Mouse (Mus musculus) heart, embryonic 13.5 days (tissue): ENCODE results near the gene Rasgrf2. TPM values are rescaled to one million over a fixed set of nuclear protein-coding genes. Genes with fewer than 3 reads are reported as not detected.

Experiments used
- ATAC-seq: fragments of 200-750 bp; cut with Nextera tagmentation; 2 replicates; pipeline ENCODE4 v1.8.0; 2017; ENCODE audit warnings: moderate TSS enrichment; ENCODE audit not compliant: insufficient number of reproducible peaks, low FRiP score, low TSS enrichment; ENCODE audit errors: extremely low read depth
- H3K27ac ChIP-seq: fragments of 300-500 bp; sonication (generic); replicated peaks from 2 replicates; pipeline ENCODE4 v1.5.1; 2015; ENCODE audit warnings: moderate library complexity, mild to moderate bottlenecking, inconsistent platforms
- H3K27me3 ChIP-seq: fragments of 300-500 bp; sonication (generic); replicated peaks from 2 replicates; pipeline ENCODE4 v1.6.1; 2015; ENCODE audit warnings: mild to moderate bottlenecking, inconsistent platforms
- H3K36me3 ChIP-seq: fragments of 300-500 bp; sonication (generic); 2 replicates; pipeline ENCODE4 v1.6.1; 2015; ENCODE audit warnings: mild to moderate bottlenecking, inconsistent platforms
- H3K4me1 ChIP-seq: fragments of 300-500 bp; sonication (generic); 2 replicates; pipeline ENCODE4 v1.6.1; 2015; ENCODE audit warnings: inconsistent platforms
- H3K4me2 ChIP-seq: fragments of 300-500 bp; sonication (generic); 2 replicates; pipeline ENCODE4 v1.6.1; 2015; ENCODE audit warnings: inconsistent platforms, mild to moderate bottlenecking, moderate library complexity
- H3K4me3 ChIP-seq: fragments of 300-500 bp; sonication (generic); 2 replicates; pipeline ENCODE4 v1.5.1; 2015; ENCODE audit warnings: moderate library complexity, mild to moderate bottlenecking, inconsistent platforms
- H3K9ac ChIP-seq: fragments of 300-500 bp; sonication (generic); 2 replicates; pipeline ENCODE4 v1.6.1; 2015; ENCODE audit warnings: inconsistent platforms, mild to moderate bottlenecking, moderate library complexity
- H3K9me3 ChIP-seq: fragments of 300-500 bp; sonication (generic); 2 replicates; pipeline ENCODE4 v1.6.1; 2016; ENCODE audit warnings: inconsistent platforms
- WGBS: fragments of 180-500 bp; shearing (Covaris S2); methylation state at CpG from one replicate; pipeline ENCODE4 v1.1.7; 2015; ENCODE audit warnings: mixed read lengths; 5-methylcytosine and 5-hydroxymethylcytosine counted together
- polyA plus RNA-seq: library from polyadenylated mRNA; unstranded; fragments of >200 nt; fragmentation: Nextera tagmentation; extraction: Ambion mirVana; gene quantifications from 2 replicates; pipeline ENCODE4 v1.2.1, GENCODE M21; 2015

Rasgrf2 gene
- polyA plus RNA-seq, 1 experiment from 2014 or later, result 0.27 TPM

DNA sequence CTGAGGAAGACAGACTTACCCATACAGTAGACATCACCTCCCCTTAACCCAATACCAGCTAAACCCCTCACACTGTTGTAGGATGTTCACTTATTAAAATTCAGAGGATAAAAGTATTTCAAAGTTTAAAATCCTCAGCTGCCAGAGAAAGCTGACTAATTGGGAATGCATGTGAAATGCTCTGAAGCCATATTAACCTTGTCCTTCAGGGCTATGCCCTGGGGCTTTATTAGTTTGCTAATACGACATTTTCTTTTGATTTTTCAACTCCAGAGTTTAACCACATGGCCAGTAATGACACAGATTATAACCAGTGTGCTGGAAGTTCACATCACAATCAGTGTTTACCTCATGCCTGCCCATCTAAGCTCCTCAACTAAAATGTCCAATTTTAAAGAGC, 192.6 kb downstream of the Rasgrf2 start:
- H3K36me3 ChIP-seq, result no peaks in the 10 kb centered on the region
- ATAC-seq, result no peak
- H3K4me2 ChIP-seq, result no peak overlapping the region
- H3K4me1 ChIP-seq, result no peaks in the 10 kb centered on the region
- H3K9me3 ChIP-seq, result no peaks in the 10 kb centered on the region
- no peak overlapping the region for H3K27ac ChIP-seq
- H3K27me3 ChIP-seq, result no peaks in the 10 kb centered on the region
- H3K4me3 ChIP-seq, result no peak overlapping the region
- WGBS, result 73% methylated on average over 1 of the region's 1 CpGs
- no peak overlapping the region for H3K9ac ChIP-seq

DNA sequence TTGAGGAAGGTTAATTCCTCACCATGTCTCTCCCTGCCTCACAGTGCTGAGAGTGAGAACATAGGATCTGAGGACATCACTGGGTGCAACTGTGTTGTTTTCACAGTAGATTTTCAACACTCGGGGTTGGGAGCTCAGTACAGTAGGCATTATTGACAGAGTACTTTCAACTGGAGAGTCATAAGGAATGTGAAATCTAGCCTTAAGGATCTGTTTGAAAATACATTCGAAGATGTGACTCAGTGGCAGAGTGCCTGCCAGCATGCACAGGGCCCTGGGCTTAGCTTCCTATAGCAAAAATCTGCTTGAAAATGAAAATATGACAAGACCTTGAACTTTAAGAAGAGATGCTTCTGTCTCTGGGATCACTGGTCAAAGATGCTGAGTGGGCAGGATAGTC, 194.2 kb downstream of the Rasgrf2 start:
- H3K36me3 ChIP-seq, result no peaks in the 10 kb centered on the region
- H3K4me2 ChIP-seq, result no peak overlapping the region
- WGBS, result 66% methylated on average over 2 of the region's 2 CpGs
- H3K9ac ChIP-seq, result no peak overlapping the region
- no peak overlapping the region for H3K4me3 ChIP-seq
- no peak for ATAC-seq
- H3K27ac ChIP-seq, result no peak overlapping the region
- no peaks in the 10 kb centered on the region for H3K4me1 ChIP-seq
- H3K27me3 ChIP-seq, result no peaks in the 10 kb centered on the region
- no peaks in the 10 kb centered on the region for H3K9me3 ChIP-seq

DNA sequence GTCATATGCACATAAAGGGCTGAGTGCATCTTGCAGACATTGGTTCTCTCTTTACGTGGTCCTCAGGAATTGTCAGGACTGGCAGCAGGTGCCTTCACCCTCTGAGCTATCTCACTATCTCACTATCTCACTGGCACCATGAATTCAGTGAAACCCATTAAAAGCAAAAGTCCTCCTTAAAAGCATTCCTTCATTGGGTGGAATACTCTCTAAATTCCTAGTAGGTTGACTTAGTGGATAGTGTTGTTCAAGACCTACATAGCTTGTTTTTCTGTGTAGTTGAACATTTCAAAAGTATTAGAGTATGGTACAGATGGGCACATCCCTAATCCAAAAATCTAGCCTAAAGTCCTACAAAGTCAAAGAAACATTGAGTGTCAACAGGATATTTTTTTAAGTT, 199.3 kb downstream of the Rasgrf2 start:
- no peak overlapping the region for H3K27ac ChIP-seq
- no peaks in the 10 kb centered on the region for H3K9me3 ChIP-seq
- H3K27me3 ChIP-seq, result no peaks in the 10 kb centered on the region
- H3K4me3 ChIP-seq, result no peak overlapping the region
- 0 out of 2 replicates have a peak, but pooled peaks cover 3% of the 10 kb centered on the region for H3K4me1 ChIP-seq
- ATAC-seq, result no peak
- no peaks in the 10 kb centered on the region for H3K36me3 ChIP-seq
- WGBS, result 79% methylated on average over 1 of the region's 1 CpGs
- H3K9ac ChIP-seq, result no peak overlapping the region
- H3K4me2 ChIP-seq, result no peak overlapping the region

DNA sequence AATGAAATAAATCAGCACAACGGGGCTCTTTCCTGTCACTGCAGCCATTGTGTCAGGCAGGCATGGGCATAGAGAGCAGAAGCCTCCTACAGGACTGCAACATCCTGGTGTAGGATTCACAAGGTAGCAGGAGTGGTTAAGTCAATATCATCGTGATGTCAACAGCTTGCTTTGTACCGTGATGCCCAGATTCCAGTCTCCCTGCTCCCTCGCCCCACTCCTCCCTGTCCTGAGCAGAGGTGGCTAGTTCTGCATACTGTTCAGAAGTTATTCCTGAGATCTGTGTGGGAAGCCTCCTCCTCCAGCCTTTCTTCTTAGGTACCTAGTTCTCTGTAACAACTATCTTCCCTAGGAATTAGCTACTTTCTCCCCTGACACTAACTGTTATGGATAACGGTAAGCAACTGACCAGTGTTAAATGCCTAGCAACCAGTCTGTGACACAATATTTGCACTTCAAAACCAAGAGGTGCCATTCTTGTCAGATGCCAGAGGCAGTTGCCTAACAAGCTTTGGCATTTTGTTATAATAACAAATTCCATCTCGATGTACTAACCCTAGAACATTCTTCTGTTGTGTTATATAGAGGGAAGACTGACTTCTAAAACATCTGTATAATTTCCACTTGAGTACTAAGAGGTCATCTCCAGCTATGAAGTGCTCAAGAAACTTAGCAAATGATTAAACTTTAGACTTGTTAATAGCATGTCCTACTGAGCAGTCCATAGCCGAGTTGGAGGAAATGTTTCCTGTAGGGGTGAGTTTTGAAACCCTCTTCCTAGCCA, 201.3 kb downstream of the Rasgrf2 start:
- no peak overlapping the region for H3K4me3 ChIP-seq
- H3K4me2 ChIP-seq, result no peak overlapping the region
- H3K9me3 ChIP-seq, result no peaks in the 10 kb centered on the region
- H3K9ac ChIP-seq, result no peak overlapping the region
- no peaks in the 10 kb centered on the region for H3K27me3 ChIP-seq
- H3K36me3 ChIP-seq, result no peaks in the 10 kb centered on the region
- 45% methylated on average over 7 of the region's 7 CpGs for WGBS
- H3K27ac ChIP-seq, result no peak overlapping the region
- 0 out of 2 replicates have a peak, but pooled peaks cover 3% of the 10 kb centered on the region for H3K4me1 ChIP-seq
- no peak for ATAC-seq

GRCm38 (mm10) chr13:91928605-91929389, 202.7 kb downstream of the Rasgrf2 start:
- ATAC-seq, result no peak
- Histone ChIP-seq H3K27ac (no peak overlapping the region), H3K4me1 (0 out of 2 replicates have a peak, but pooled peaks cover 3% of the 10 kb centered on the region), H3K27me3 (no peaks in the 10 kb centered on the region), H3K9me3 (no peaks in the 10 kb centered on the region), H3K4me2 (no peak overlapping the region), H3K9ac (no peak overlapping the region), H3K36me3 (no peaks in the 10 kb centered on the region), H3K4me3 (no peak overlapping the region)
- WGBS, result 71% methylated on average over 4 of the region's 4 CpGs

DNA sequence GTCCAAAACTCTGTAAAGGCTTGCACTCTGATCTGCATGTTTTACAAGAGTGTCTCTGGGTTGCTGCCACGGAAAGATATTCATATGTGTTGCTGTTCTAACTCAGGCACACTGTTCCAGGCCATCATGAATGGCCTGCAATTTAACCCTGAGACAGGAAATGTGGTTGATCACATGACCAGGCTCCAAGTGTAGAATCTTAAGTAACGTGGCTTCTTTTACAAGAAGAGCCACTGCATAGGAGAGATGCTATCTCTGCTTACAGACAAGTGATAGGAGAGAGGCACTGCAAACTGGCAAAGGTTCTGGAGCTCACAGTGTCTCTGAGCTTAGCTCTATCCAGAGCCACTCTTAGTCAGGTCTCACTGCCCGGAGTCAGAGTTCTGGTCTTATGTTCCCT, 210.4 kb downstream of the Rasgrf2 start:
- no peak overlapping the region for H3K4me2 ChIP-seq
- WGBS, result 62% methylated on average over 3 of the region's 3 CpGs
- no peak overlapping the region for H3K27ac ChIP-seq
- H3K36me3 ChIP-seq, result no peaks in the 10 kb centered on the region
- H3K9ac ChIP-seq, result no peak overlapping the region
- peaks cover 4% of the 10 kb centered on the region; the same call in 1 of the 2 replicates for H3K4me1 ChIP-seq
- H3K27me3 ChIP-seq, result no peaks in the 10 kb centered on the region
- H3K4me3 ChIP-seq, result no peak overlapping the region
- ATAC-seq, result no peak
- H3K9me3 ChIP-seq, result no peaks in the 10 kb centered on the region

DNA sequence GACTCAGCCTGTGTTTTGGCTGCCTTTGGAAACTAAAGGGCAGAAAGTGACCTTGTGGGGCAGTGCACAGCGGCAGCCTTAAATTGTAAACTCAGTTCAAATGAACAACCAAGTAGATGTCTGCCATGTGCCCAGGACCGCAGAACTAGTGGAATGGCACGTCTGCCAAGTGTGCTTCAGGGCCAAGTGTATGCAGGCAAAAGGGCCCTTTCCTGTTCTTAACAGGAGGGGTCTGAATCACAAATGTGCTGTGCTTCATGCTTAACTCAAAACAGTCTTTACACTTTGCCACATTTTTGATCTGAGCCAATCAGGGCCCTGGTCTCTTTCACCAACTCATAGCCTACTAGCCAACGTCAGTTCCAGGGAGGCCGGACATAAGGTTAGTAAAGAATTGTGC, 212.7 kb downstream of the Rasgrf2 start:
- Histone ChIP-seq H3K9me3 (no peaks in the 10 kb centered on the region), H3K27me3 (no peaks in the 10 kb centered on the region), H3K9ac (no peak overlapping the region), H3K4me2 (no peak overlapping the region), H3K4me3 (no peak overlapping the region), H3K27ac (no peak overlapping the region), H3K36me3 (no peaks in the 10 kb centered on the region), H3K4me1 (peaks cover 13% of the 10 kb centered on the region; the same call in 1 of the 2 replicates)
- ATAC-seq, result no peak
- 88% methylated on average over 5 of the region's 5 CpGs for WGBS

DNA sequence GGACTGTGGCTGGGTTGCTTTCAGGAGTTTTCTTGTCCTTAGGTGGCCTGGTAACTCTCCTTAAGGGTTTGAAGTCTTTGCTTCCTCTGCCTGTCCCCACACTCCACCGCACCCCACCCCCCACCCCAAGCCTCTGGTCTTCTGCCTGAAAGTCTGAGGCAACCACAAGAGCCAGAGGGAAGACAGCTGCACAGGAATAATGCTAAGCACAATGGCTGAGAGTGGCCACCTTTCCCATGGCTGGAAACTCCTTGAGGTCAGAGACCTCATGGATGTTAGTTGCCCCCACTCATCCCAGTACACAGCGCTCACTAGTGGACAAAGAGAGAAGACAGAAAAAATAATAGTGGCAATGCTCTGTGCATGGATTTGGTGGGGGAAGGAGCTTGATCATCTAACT, 213.6 kb downstream of the Rasgrf2 start:
- Histone ChIP-seq H3K9ac (no peak overlapping the region), H3K36me3 (no peaks in the 10 kb centered on the region), H3K4me1 (peaks cover 13% of the 10 kb centered on the region; the same call in 1 of the 2 replicates), H3K9me3 (no peaks in the 10 kb centered on the region), H3K27ac (no peak overlapping the region), H3K27me3 (no peaks in the 10 kb centered on the region), H3K4me2 (no peak overlapping the region), H3K4me3 (no peak overlapping the region)
- no peak for ATAC-seq
- WGBS, result 78% methylated on average over 2 of the region's 2 CpGs

DNA sequence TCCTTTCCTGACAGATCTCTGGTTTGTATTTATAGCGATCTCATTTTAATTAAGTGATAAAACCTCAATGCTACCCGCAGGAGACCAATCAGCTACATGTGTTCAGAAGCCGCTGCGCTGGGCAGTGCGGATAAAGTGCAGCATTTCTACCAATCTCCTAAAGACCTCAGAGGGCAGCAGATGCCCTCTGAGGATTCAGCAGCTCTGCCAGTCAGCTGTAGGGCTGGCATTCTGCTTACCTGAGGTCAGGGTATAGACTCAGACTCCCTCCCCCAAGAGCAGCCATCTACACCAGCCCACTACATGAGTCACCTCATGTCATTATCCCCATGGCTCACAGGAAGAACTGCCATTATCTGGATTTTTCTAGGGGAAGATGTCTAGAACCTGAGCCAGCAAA, 215.1 kb downstream of the Rasgrf2 start:
- Histone ChIP-seq H3K4me3 (no peak overlapping the region), H3K27ac (no peak overlapping the region), H3K9ac (no peak overlapping the region), H3K9me3 (no peaks in the 10 kb centered on the region), H3K4me1 (peaks cover 20% of the 10 kb centered on the region), H3K4me2 (no peak overlapping the region), H3K36me3 (no peaks in the 10 kb centered on the region), H3K27me3 (no peaks in the 10 kb centered on the region)
- no peak for ATAC-seq
- 82% methylated on average over 5 of the region's 5 CpGs for WGBS

DNA sequence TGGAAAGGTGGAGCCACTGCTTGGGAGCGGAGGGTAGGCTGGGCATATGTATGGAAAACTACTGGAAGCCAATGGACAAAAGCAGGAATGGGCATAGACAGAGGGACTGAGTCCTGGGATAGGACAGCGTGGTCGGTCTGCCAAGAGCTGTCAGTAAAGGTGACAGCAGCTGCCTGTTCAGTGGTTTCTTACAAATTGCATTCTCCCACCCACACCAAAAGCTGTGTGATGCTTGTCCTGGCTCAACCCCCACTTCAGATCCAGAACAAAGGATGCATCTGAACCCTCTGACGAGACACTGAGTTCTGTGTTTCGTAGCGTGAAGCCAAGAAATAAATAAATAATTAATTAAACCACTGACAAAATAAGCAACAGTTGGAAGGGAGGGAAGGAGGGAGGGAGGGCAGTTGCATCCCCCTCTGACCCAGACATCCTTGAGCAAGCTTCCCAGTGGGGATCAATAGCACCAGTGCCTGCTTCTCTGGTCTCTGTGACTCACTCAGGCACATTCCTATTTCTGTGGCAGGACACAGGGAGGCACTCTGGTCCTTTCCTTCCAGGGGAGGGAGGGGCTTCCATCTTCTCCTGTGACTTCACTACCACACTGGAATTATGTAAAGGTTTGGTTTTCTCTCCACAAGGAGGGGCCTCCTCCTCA, 215.7 kb downstream of the Rasgrf2 start:
- Histone ChIP-seq H3K36me3 (no peaks in the 10 kb centered on the region), H3K9me3 (no peaks in the 10 kb centered on the region), H3K27ac (no peak overlapping the region), H3K27me3 (no peaks in the 10 kb centered on the region), H3K4me1 (peaks cover 26% of the 10 kb centered on the region), H3K4me3 (no peak overlapping the region), H3K9ac (no peak overlapping the region), H3K4me2 (no peak overlapping the region)
- 68% methylated on average over 6 of the region's 6 CpGs for WGBS
- ATAC-seq, result no peak

DNA sequence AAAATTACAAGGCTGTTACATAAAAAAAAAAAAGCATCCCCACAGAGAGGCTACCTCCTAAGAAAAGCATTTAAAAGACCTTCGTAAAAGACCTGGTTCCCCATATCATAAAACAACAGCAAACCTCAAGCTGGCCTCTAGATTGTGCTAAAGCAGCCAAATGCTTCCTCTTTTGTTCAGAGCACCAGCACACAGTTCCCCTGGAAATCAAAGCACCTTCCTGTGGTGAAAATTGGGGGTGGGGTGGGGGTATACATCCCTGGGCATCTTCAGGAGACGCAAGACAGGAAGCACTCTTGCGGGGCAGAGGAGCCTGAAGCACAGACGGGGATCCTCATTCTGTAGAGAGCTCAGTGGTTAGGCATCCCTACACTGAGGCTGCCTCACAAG, 216.3 kb downstream of the Rasgrf2 start:
- WGBS, result 53% methylated on average over 4 of the region's 4 CpGs
- H3K4me1 ChIP-seq, result peaks cover 27% of the 10 kb centered on the region
- no peak overlapping the region for H3K4me2 ChIP-seq
- H3K27me3 ChIP-seq, result no peaks in the 10 kb centered on the region
- H3K4me3 ChIP-seq, result no peak overlapping the region
- ATAC-seq, result no peak
- no peaks in the 10 kb centered on the region for H3K9me3 ChIP-seq
- no peak overlapping the region for H3K27ac ChIP-seq
- H3K36me3 ChIP-seq, result no peaks in the 10 kb centered on the region
- no peak overlapping the region for H3K9ac ChIP-seq
